Mouse (Mus musculus): ENCODE data around the gene Gm10666.
"Not testable (repeated sequence)": the region's sequence is repeated elsewhere in the genome, so short reads cannot be mapped to it uniquely, and the experiment has no call there.

Gm10666 gene

GRCm38 (mm10) chr7:22134641-22135040 is at the start of gene Gm10666:
Gene Gm10666 (minus strand): TSS chr7:22134741.
- not testable (repeated sequence) for DNase-seq

- DNase-seq, result not testable (repeated sequence)
These were observed 29.4 kb upstream of the Gm10666 start, which contains the start of gene Vmn1r142 for GRCm38 (mm10) chr7:22163935-22164334. Gene Vmn1r142 (minus strand): TSS chr7:22164035.

GRCm38 (mm10) chr7:22118145-22118544 is 16.4 kb downstream of the Gm10666 start, which contains the start of gene Gm16451:
Gene Gm16451 (minus strand): TSS chr7:22118245.
- DNase-seq, result not testable (repeated sequence)
